Mouse (Mus musculus) left cerebral cortex, adult 8-10 months (tissue): ENCODE measurements around the gene Cacna1s. TPM values are rescaled to one million over a fixed set of nuclear protein-coding genes. Genes with fewer than 3 reads are reported as not detected.

Source experiments
- DNase-seq, 2 experiments: peaks; one replicate each; pipeline ENCODE4 v3.0.0; 2022; ENCODE audit warnings: low spot score in 2 of 2
- total RNA-seq, 4 experiments: library from RNA; stranded (reverse); gene quantifications; 2 replicates each; pipeline ENCODE4 v1.2.4; 2022

Gene Cacna1s
- total RNA-seq, result 1 to 10 TPM in 3 of 4 experiments, under 1 TPM in 1; 0.83 to 1.6 (median 1.4) TPM

- no peak for DNase-seq
Measured at GRCm38 (mm10) chr1:136052547-136052946, at the start of gene Cacna1s. Cacna1s (plus strand) TSS chr1:136052750.

GRCm38 (mm10) chr1:136006292-136006748 is 46.2 kb upstream of the Cacna1s start, which contains the start of gene Igfn1:
Igfn1 (minus strand) TSS chr1:136006342.
- no peak for DNase-seq

GRCm38 (mm10) chr1:136007211-136008158 is 45.1 kb upstream of the Cacna1s start, which contains the start of gene Tmem9:
Tmem9 (plus strand) TSS chr1:136008150.
- peak; percentile 26 to 41 for DNase-seq

- DNase-seq, result no peak
Measured at GRCm38 (mm10) chr1:136008159-136008533, 44.4 kb upstream of the Cacna1s start.

DNA sequence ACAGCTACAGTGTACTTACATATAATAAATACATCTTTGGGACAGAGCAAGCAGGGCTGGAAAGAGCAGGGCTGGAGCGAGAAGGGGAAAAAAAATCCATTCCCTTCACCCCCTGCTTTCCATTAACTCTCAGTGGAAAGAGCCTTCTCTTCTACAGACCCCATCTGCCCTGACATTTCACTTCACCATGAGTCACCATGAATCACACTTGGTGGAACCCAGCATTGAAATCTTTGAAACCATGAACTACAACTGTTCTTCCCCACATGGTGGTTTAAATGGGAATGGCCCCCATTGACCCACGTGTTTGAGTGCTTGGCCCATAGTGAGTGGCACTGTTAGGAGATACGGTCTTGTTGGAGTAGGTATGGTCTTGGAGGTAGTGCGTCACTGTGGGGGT is 42.3 kb upstream of the Cacna1s start:
- DNase-seq, result no peak

DNA sequence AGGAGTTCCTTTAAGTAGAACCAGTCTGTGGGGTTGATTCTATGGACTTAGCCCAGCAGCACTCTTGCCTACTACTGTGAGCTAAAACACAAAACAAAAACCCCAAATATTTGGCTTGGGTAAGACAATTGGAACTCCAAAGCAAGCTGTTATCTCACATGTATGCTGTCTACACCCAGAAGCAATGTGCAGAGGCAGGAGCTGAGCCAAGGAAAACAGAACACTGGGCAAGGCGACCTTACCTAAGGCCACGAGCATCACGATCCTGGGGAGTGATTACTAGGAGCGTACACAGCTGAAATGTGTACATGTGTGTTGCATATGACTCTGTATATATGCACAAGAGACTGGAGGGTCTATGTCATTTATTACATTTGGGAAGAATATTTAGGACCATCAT is 39.0 kb upstream of the Cacna1s start:
- no peak for DNase-seq

- no peak for DNase-seq
Measured at GRCm38 (mm10) chr1:136014796-136015502, 37.6 kb upstream of the Cacna1s start.

- no peak for DNase-seq
Measured at GRCm38 (mm10) chr1:136017307-136017706, 35.2 kb upstream of the Cacna1s start.

- DNase-seq, result peak; percentile 81 to 94
Measured at GRCm38 (mm10) chr1:136017907-136018313, 34.6 kb upstream of the Cacna1s start.

- no peak for DNase-seq
Measured at GRCm38 (mm10) chr1:136018390-136019189, 34.0 kb upstream of the Cacna1s start.

- no peak for DNase-seq
Measured at GRCm38 (mm10) chr1:136030201-136030600, 22.3 kb upstream of the Cacna1s start.

DNA sequence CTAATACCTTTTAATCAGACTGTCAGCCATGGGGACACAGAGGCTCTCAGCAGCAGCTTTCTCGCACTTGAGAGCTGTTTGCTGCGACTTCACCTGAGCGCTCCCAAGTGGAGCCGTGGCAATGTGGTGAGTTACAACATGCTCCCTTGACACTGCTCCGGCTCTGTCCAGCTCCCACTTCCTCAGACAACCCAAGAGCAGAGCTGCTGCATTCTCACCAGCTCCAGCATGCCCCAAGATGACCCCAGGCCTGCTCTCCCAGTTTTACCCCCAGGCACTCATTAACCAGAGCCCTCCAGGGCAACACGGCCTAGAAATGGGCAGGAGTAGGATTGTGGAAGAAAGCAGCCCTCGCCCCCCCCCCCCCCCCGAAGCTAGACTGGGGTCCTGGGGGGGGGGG is 20.9 kb upstream of the Cacna1s start:
- no peak for DNase-seq

DNA sequence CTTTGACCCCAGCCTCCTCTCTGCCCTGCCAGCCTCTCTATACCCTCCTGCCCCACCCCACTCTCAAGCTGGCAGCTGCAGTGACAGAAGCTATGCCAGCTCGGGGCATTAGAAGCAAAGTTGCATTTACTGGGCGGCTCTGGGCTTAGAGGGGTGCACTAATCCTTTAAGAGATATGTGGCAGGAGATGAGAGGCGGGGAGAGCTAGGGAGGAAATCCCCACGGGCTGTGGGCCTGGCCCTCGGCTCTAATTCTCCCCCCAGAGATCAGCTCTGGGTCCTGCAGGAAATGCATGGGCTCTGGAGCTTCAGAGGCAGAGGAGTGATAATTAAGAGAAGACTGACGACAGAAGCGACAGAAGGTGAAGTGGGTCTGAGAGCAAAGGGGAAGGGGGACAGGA is 19.6 kb upstream of the Cacna1s start:
- DNase-seq, result no peak

DNA sequence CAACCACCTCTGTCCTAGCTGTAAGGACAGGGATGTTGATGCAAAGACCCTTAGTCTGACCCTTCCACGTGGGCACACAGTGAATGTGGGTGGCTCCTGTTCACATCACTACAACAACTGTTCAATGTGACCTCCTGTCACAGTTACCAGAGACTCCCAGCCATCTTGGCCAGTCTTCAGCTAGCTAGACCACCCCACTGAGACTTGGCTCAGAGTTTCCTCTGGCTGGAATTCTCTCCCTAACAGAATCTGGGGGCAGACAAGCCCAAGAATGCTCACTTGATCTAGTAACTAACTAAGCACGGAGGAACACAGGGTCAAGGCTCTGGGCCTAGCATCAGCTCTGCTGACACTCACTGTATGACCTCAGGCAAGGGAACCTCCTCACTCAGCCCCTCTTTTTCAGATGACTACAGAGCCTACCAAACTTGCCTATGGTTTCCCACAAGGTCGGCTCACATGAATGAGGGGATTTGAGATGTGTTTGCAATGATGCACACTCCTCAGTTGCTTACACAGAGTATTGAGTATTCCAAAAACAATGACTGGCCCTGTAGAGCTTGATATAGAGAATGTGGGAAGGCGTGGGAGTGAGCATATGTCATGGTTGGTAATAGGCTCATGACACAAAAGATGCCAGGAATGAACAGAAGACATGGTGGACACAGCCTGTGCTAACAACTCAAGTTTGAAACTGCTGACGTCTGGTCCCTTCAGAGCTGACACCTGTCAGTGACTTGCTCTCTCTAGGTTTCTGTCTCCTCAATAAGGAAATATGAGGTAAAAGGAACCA is 13.6 kb upstream of the Cacna1s start:
- peak in 1 of 2 experiments; percentile 67 for DNase-seq

- DNase-seq, result no peak
Measured at GRCm38 (mm10) chr1:136040452-136040851, 12.1 kb upstream of the Cacna1s start.

- DNase-seq, result peak in 1 of 2 experiments; percentile 56
Measured at GRCm38 (mm10) chr1:136040874-136041273, 11.7 kb upstream of the Cacna1s start.

DNA sequence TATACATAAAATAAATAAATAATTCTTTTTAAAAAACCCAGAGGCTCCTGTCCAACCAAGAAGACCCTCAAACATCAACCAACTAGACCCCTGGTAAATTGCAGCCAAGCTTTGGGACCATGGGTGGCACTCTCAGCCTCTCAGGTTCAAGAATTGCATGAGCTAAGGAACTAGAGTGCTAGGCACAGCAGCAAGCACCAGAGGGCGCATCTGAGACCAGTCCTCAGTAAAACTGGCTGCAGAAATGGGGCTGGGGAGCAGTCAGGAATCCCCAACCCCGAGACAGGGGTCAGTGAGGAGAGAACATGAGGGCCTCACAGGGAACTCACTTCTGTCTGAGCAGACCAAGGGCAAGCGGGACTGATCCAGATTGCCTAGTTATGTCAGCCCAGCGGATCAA is 6.8 kb upstream of the Cacna1s start:
- peak in 1 of 2 experiments; percentile 66 for DNase-seq

DNA sequence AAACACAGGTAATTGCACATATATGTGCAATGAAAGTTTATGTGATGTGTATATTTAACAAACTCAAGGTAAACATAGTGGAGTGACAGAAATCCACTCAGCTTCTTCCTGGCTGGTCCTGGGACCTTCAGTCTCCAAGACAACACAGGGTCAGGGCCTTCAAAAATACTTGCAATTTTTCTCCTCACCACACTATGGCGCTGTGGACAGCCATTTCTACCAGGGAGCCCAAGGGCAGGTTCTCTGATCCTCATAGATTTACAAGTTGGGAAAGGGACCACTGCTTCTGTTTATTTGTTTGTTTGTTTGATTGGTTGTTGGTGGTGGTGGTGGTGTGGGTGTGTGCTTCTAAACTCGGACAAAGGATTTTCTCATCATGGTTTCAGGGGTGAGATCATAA is 5.1 kb upstream of the Cacna1s start:
- no peak for DNase-seq

DNA sequence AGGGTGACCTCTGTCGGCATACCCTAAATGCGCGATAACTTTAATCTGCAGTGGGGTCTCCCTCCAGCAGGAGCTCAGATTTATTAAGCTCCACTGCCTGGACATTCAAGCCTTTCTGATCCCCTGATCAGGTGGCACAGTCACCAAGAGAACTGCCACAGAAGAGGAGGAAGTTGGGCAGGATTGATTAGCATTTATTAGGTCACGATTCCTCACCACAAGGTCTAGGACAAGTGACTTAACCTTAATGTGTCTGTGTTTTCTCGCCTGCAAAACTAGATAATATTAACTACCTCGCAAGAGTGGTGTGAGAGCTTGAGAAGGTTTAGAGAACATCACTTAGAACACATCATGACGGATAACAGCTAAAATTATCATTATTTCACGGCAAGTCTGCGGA is 4.7 kb upstream of the Cacna1s start:
- DNase-seq, result no peak

DNA sequence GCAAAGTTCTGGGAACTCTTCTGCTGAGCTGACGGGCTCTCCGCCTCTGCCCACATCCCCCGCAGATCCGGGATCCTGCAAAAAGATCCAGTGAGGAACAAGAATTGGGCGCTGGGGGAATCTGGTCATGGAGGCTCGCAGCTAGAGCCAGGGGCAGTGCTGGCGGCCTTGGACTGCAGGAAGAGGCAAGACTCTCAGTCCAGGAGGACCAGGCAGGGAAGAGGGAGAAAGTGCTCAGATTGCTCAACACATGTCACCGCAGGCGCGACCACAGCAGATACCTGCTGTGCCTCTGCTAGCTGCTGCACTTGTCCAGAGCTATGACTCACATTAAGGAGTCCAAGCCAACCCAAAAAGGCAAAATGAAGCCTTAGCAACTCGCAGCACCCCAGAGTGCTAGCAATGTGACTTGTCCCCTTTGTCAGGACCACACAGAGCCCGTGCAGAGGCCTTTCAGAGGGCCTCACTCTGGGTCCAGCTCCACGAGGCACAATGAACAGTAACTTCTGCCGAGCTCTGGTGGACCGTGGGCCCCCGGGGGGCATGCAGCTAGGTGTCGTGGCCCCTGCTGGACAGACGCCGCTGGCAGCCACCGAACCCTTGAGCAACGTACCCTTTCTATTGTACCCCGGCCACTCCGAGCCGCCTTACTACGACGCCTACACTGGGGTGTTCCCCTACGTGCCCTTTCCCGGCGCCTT is 2.1 kb upstream of the Cacna1s start, which contains the start of gene Ascl5:
TSS of gene Ascl5 (plus strand) at position 493 of the 701 bp plus-strand sequence.
- no peak for DNase-seq
